20 mouse cellular contexts compared by ENCODE assay signal in genomic region chr4:101361779-101362178, GRCm38 (mm10). TPM values are rescaled to one million over a fixed set of nuclear protein-coding genes. Genes with fewer than 3 reads are reported as not detected.
DNase-seq lines count a peak whose midpoint lies in the region; ATAC-seq and TF ChIP-seq lines count a peak whose summit lies in the region.
"Had no signal": no experiment of that assay in that cellular context is flagged by ENCODE, and none has a peak within 500 bp of the region (broad histone marks: within the 10 kb centered on the region; RNA-seq: fewer than 3 reads in every experiment).

No protein-coding gene starts in this region.

- no peaks in the 10 kb centered on the region for H3K27me3 ChIP-seq in midbrain, postnatal 0 days (ENCODE audit: insufficient read depth, low read length)
- no peaks in the 10 kb centered on the region for H3K27me3 ChIP-seq in midbrain, embryonic 14.5 days (ENCODE audit: control insufficient read depth, insufficient read depth, low read length)
- no peaks in the 10 kb centered on the region for H3K27me3 ChIP-seq in stomach, postnatal 0 days (ENCODE audit: control insufficient read depth, insufficient read depth, low read length)
- H3K27me3 ChIP-seq: hindbrain, embryonic 13.5 days; neural tube, embryonic 12.5 days had no signal

- DNase-seq in CD4-positive, CD25-positive, alpha-beta regulatory T cell, adult 2 months (ENCODE audit: low read depth, low spot score) = peak; percentile 51
- DNase-seq in layer of hippocampus, adult 2 months (ENCODE audit: low spot score in 2 of 2) = no peak
- no peak for DNase-seq in layer of hippocampus, postnatal 25 days (ENCODE audit: extremely low spot score in 1 of 2, low spot score in 1 of 2)
- no peak for DNase-seq in midbrain, postnatal 0 days (ENCODE audit: low spot score)
- DNase-seq in midbrain, embryonic 14.5 days = no peak
- DNase-seq in stomach, postnatal 0 days (ENCODE audit: low spot score) = no peak
- no peak for DNase-seq in embryo, embryonic 9.5 days (ENCODE audit: extremely low spot score)
- DNase-seq: cerebellum, adult 9-11 months; gastrocnemius, postnatal 14 days; heart, postnatal 10 days; kidney, adult 11 months; layer of hippocampus, postnatal 36 days; lung, adult 18-20 months; thymus, postnatal 14 days had no signal

- H3K9ac ChIP-seq in midbrain, postnatal 0 days (replicated peaks; ENCODE audit: low read length, poor library complexity, severe bottlenecking) = no peak overlapping the region
- no peak overlapping the region for H3K9ac ChIP-seq in midbrain, embryonic 14.5 days (replicated peaks; ENCODE audit: low read length)
- H3K9ac ChIP-seq in stomach, postnatal 0 days (ENCODE audit: low read length) = no peak overlapping the region
- H3K9ac ChIP-seq: hindbrain, embryonic 13.5 days; neural tube, embryonic 12.5 days had no signal

- TF ChIP-seq CTCF in layer of hippocampus, adult 2 months (conservative IDR thresholded peaks at IDR 0.05) = peak; percentile 63
- TF ChIP-seq CTCF in midbrain, postnatal 0 days (IDR thresholded peaks at IDR 0.05) = peak; percentile 10; the same call in 1 of the 2 replicates
- peak; percentile 42 for TF ChIP-seq CTCF in stomach, postnatal 0 days (IDR thresholded peaks at IDR 0.05; ENCODE audit: low read depth)

- 100% methylated on average over 1 of the region's 1 CpGs for WGBS in midbrain, postnatal 0 days
- 92% methylated on average over 1 of the region's 1 CpGs for WGBS in midbrain, embryonic 14.5 days
- 84% methylated on average over 1 of the region's 1 CpGs for WGBS in stomach, postnatal 0 days

- TF ChIP-seq EP300 in stomach, postnatal 0 days (optimal IDR thresholded peaks at IDR 0.05) = no peak

- H3K4me2 ChIP-seq in midbrain, postnatal 0 days (ENCODE audit: low read depth, low read length, poor library complexity, severe bottlenecking) = no peak overlapping the region
- no peak overlapping the region for H3K4me2 ChIP-seq in midbrain, embryonic 14.5 days (ENCODE audit: low read length)
- H3K4me2 ChIP-seq in stomach, postnatal 0 days (replicated peaks; ENCODE audit: low read depth) = no peak overlapping the region
- H3K4me2 ChIP-seq: hindbrain, embryonic 13.5 days; neural tube, embryonic 12.5 days had no signal

- no peak overlapping the region for H3K27ac ChIP-seq in layer of hippocampus, adult 2 months
- no peak overlapping the region for H3K27ac ChIP-seq in midbrain, postnatal 0 days (ENCODE audit: low read depth, low read length)
- H3K27ac ChIP-seq in midbrain, embryonic 14.5 days (replicated peaks; ENCODE audit: low read depth, low read length) = no peak overlapping the region
- no peak overlapping the region for H3K27ac ChIP-seq in stomach, postnatal 0 days (replicated peaks)
- H3K27ac ChIP-seq: heart, embryonic 10.5 days; hindbrain, embryonic 13.5 days; neural tube, embryonic 12.5 days had no signal

- no peak overlapping the region for H3K4me3 ChIP-seq in layer of hippocampus, adult 2 months
- no peak overlapping the region for H3K4me3 ChIP-seq in midbrain, postnatal 0 days (ENCODE audit: low read depth, low read length)
- no peak overlapping the region for H3K4me3 ChIP-seq in midbrain, embryonic 14.5 days (replicated peaks; ENCODE audit: low read depth, low read length)
- no peak overlapping the region for H3K4me3 ChIP-seq in stomach, postnatal 0 days (ENCODE audit: low read depth, low read length)
- H3K4me3 ChIP-seq: heart, embryonic 10.5 days; hindbrain, embryonic 13.5 days; megakaryocyte, embryonic 14.5 days; neural tube, embryonic 12.5 days had no signal

- ATAC-seq in CD4-positive, CD25-positive, alpha-beta regulatory T cell, adult 4 months = no peak
- ATAC-seq in midbrain, postnatal 0 days (ENCODE audit: low FRiP score) = no peak
- ATAC-seq in midbrain, embryonic 14.5 days (ENCODE audit: low FRiP score, low TSS enrichment) = no peak
- ATAC-seq in stomach, postnatal 0 days (ENCODE audit: low FRiP score, low TSS enrichment) = no peak
- ATAC-seq: midbrain, embryonic 16.5 days had no signal

- no peaks in the 10 kb centered on the region for H3K36me3 ChIP-seq in midbrain, postnatal 0 days (ENCODE audit: insufficient read depth, low read length)
- H3K36me3 ChIP-seq in midbrain, embryonic 14.5 days (ENCODE audit: control insufficient read depth, insufficient read depth, low read length) = no peaks in the 10 kb centered on the region
- no peaks in the 10 kb centered on the region for H3K36me3 ChIP-seq in stomach, postnatal 0 days (ENCODE audit: control insufficient read depth, insufficient read depth, low read length)
- H3K36me3 ChIP-seq: heart, embryonic 10.5 days; hindbrain, embryonic 13.5 days; neural tube, embryonic 12.5 days had no signal

- H3K9me3 ChIP-seq in midbrain, postnatal 0 days (ENCODE audit: low read length) = no peaks in the 10 kb centered on the region
- no peaks in the 10 kb centered on the region for H3K9me3 ChIP-seq in midbrain, embryonic 14.5 days (ENCODE audit: control insufficient read depth, low read length)
- H3K9me3 ChIP-seq in stomach, postnatal 0 days (ENCODE audit: control insufficient read depth, low read length) = no peaks in the 10 kb centered on the region
- H3K9me3 ChIP-seq: heart, embryonic 10.5 days; hindbrain, embryonic 13.5 days; megakaryocyte, embryonic 14.5 days; neural tube, embryonic 12.5 days had no signal

- peaks cover 5% of the 10 kb centered on the region; the same call in 1 of the 2 replicates for H3K4me1 ChIP-seq in midbrain, postnatal 0 days (ENCODE audit: insufficient read depth, low read length)
- peaks cover 8% of the 10 kb centered on the region for H3K4me1 ChIP-seq in midbrain, embryonic 14.5 days (ENCODE audit: control insufficient read depth, insufficient read depth, low read length)
- no peaks in the 10 kb centered on the region for H3K4me1 ChIP-seq in stomach, postnatal 0 days (replicated peaks; ENCODE audit: control insufficient read depth, insufficient read depth)

RNA-seq across cellular contexts. Expression of gene Ak4, which starts 57.3 kb away (rescaled TPM):
- polyA plus RNA-seq in CD4-positive, CD25-positive, alpha-beta regulatory T cell, adult 4 months (2017; shearing (Covaris generic)) = under 1 TPM; 0.09 to 0.99 TPM
- total RNA-seq in layer of hippocampus, adult 2 months (2021) = 10 to 100 TPM; 63.0 to 63.2 TPM
- total RNA-seq in layer of hippocampus, postnatal 25 days (2021) = 10 to 100 TPM; 61.7 to 81.2 TPM
- total RNA-seq in midbrain, postnatal 0 days (2014; rRNA removed) = 11.8 and 19.7 TPM in 2 replicates
- 5.0 and 5.8 TPM in 2 replicates for polyA plus RNA-seq in midbrain, postnatal 0 days (2015; fragmentation: Nextera tagmentation; extraction: Ambion mirVana)
- 3.9 and 4.3 TPM in 2 replicates for polyA plus RNA-seq in midbrain, embryonic 14.5 days (2014; fragmentation: Nextera tagmentation; extraction: Ambion mirVana)
- polyA plus RNA-seq in stomach, postnatal 0 days (2015; fragmentation: Nextera tagmentation; extraction: Ambion mirVana) = 15.8 and 16.4 TPM in 2 replicates

Comparison
In these comparisons a context has a peak if more than half of its experiments do, and no peak if none do; other contexts are left out.
1. CTCF ChIP-seq: peak in every context shown above with its lines; median percentile 63 in layer of hippocampus, adult 2 months; 42 in stomach, postnatal 0 days; 10 in midbrain, postnatal 0 days.